Mouse (Mus musculus): Measurements from ENCODE around the gene 4933407L21Rik. TPM values are rescaled to one million over a fixed set of nuclear protein-coding genes. Genes with fewer than 3 reads are reported as not detected.

4933407L21Rik gene
- polyA plus RNA-seq, 1 experiment from 2014 or later: 0.13 TPM

GRCm38 (mm10) chr1:85896781-85897700 lies 31.2 kb upstream of the 4933407L21Rik start:
- 57% methylated on average over 12 of the region's 12 CpGs for WGBS
- H3K9me3 ChIP-seq (ENCODE audit: control insufficient read depth, low read depth, low read length): no peaks in the 10 kb centered on the region
- H3K4me2 ChIP-seq (replicated peaks; ENCODE audit: low read depth, low read length): peak overlapping the region; percentile 78
- no peaks in the 10 kb centered on the region; the same call in 1 of the 2 replicates for H3K36me3 ChIP-seq (ENCODE audit: control insufficient read depth, insufficient read depth, low read length)
- no peak for ATAC-seq (ENCODE audit: insufficient number of reproducible peaks, insufficient read depth, low FRiP score, low read depth)
- peaks cover 63% of the 10 kb centered on the region for H3K4me1 ChIP-seq (ENCODE audit: control insufficient read depth, insufficient read depth, low read length)
- no peak overlapping the region for H3K4me3 ChIP-seq (ENCODE audit: low read depth, low read length)
- no peaks in the 10 kb centered on the region for H3K27me3 ChIP-seq (ENCODE audit: control insufficient read depth, insufficient read depth, low read length)
- H3K9ac ChIP-seq (replicated peaks; ENCODE audit: low read depth, low read length): 0 out of 2 replicates have a peak overlapping the region, but pooled peaks have one; percentile 7
- peak overlapping the region; percentile 83 for H3K27ac ChIP-seq (ENCODE audit: low read length)

DNA sequence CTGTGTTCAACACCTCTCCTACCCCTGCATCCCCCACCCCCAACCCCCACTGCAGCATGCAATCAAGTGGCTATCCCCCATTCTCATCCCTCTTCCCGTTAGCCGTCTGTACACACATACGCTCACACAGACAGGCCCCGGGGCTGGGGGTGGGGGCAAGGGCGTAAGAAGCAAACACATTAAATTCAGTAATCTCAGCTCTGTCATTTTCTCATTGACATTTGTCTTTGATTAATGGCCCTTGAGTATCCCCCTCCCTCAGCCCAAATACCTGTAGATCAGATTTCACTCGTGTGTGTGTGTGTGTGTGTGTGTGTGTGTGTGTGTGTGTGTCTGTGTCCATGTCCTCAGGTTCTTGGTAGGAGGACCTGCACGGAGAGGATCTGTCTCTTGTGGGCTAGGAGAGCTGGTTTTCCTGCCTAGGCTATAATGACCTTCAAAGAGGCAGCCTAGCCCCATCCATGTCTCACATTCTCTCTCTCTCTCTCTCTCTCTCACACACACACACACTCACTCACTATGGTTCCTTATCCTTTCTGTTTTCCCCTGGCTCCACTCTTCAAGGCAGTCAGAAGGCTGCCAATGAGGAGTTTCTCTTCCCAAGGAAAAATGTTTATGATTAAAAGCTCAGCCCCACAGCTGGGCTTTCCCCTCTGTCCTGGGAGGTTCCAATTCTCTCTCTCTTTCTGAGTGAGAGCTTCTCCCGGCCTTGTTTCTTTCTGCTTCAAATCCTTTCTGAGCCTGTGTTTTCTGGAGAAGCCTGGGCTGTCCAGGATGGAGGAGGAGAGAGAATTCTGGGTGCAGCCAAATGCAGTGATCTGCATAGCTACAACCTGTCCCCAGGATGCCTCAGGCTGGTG lies 30.2 kb upstream of the 4933407L21Rik start:
- Histone ChIP-seq H3K9ac (replicated peaks; ENCODE audit: low read depth, low read length) (no peak overlapping the region), H3K4me2 (replicated peaks; ENCODE audit: low read depth, low read length) (peak overlapping the region; percentile 17; the same call in 1 of the 2 replicates)
- ATAC-seq (ENCODE audit: insufficient number of reproducible peaks, insufficient read depth, low FRiP score, low read depth): 0 out of 2 replicates have a peak, but pooled peaks have one; percentile 2

GRCm38 (mm10) chr1:85898761-85899387 lies 29.4 kb upstream of the 4933407L21Rik start:
- peaks cover 71% of the 10 kb centered on the region for H3K4me1 ChIP-seq (ENCODE audit: control insufficient read depth, insufficient read depth, low read length)
- no peak overlapping the region for H3K9ac ChIP-seq (replicated peaks; ENCODE audit: low read depth, low read length)
- peak overlapping the region; percentile 83 for H3K27ac ChIP-seq (ENCODE audit: low read length)
- no peak for ATAC-seq (ENCODE audit: insufficient number of reproducible peaks, insufficient read depth, low FRiP score, low read depth)
- WGBS: 50% methylated on average over 12 of the region's 12 CpGs
- peak overlapping the region; percentile 17; the same call in 1 of the 2 replicates for H3K4me2 ChIP-seq (replicated peaks; ENCODE audit: low read depth, low read length)
- no peak overlapping the region for H3K4me3 ChIP-seq (ENCODE audit: low read depth, low read length)
- no peaks in the 10 kb centered on the region for H3K9me3 ChIP-seq (ENCODE audit: control insufficient read depth, low read depth, low read length)
- peaks cover 10% of the 10 kb centered on the region; the same call in 1 of the 2 replicates for H3K36me3 ChIP-seq (ENCODE audit: control insufficient read depth, insufficient read depth, low read length)
- H3K27me3 ChIP-seq (ENCODE audit: control insufficient read depth, insufficient read depth, low read length): no peaks in the 10 kb centered on the region

More for the DNA sequence above, 30.2 kb upstream of the 4933407L21Rik start:
- peaks cover 71% of the 10 kb centered on the region for H3K4me1 ChIP-seq (ENCODE audit: control insufficient read depth, insufficient read depth, low read length)
- H3K9me3 ChIP-seq (ENCODE audit: control insufficient read depth, low read depth, low read length): no peaks in the 10 kb centered on the region
- 8% methylated on average over 8 of the region's 8 CpGs for WGBS
- no peak overlapping the region for H3K4me3 ChIP-seq (ENCODE audit: low read depth, low read length)
- H3K27me3 ChIP-seq (ENCODE audit: control insufficient read depth, insufficient read depth, low read length): no peaks in the 10 kb centered on the region
- peak overlapping the region; percentile 83 for H3K27ac ChIP-seq (ENCODE audit: low read length)
- H3K36me3 ChIP-seq (ENCODE audit: control insufficient read depth, insufficient read depth, low read length): peaks cover 4% of the 10 kb centered on the region; the same call in 1 of the 2 replicates

GRCm38 (mm10) chr1:85899388-85899761 lies 28.9 kb upstream of the 4933407L21Rik start:
- ATAC-seq (ENCODE audit: insufficient number of reproducible peaks, insufficient read depth, low FRiP score, low read depth): no peak
- Histone ChIP-seq H3K27ac (ENCODE audit: low read length) (no peak overlapping the region; the same call in 1 of the 2 replicates), H3K27me3 (ENCODE audit: control insufficient read depth, insufficient read depth, low read length) (no peaks in the 10 kb centered on the region), H3K36me3 (ENCODE audit: control insufficient read depth, insufficient read depth, low read length) (peaks cover 12% of the 10 kb centered on the region; the same call in 1 of the 2 replicates), H3K4me3 (ENCODE audit: low read depth, low read length) (no peak overlapping the region), H3K4me2 (replicated peaks; ENCODE audit: low read depth, low read length) (no peak overlapping the region), H3K9me3 (ENCODE audit: control insufficient read depth, low read depth, low read length) (no peaks in the 10 kb centered on the region), H3K9ac (replicated peaks; ENCODE audit: low read depth, low read length) (no peak overlapping the region), H3K4me1 (ENCODE audit: control insufficient read depth, insufficient read depth, low read length) (peaks cover 71% of the 10 kb centered on the region)

DNA sequence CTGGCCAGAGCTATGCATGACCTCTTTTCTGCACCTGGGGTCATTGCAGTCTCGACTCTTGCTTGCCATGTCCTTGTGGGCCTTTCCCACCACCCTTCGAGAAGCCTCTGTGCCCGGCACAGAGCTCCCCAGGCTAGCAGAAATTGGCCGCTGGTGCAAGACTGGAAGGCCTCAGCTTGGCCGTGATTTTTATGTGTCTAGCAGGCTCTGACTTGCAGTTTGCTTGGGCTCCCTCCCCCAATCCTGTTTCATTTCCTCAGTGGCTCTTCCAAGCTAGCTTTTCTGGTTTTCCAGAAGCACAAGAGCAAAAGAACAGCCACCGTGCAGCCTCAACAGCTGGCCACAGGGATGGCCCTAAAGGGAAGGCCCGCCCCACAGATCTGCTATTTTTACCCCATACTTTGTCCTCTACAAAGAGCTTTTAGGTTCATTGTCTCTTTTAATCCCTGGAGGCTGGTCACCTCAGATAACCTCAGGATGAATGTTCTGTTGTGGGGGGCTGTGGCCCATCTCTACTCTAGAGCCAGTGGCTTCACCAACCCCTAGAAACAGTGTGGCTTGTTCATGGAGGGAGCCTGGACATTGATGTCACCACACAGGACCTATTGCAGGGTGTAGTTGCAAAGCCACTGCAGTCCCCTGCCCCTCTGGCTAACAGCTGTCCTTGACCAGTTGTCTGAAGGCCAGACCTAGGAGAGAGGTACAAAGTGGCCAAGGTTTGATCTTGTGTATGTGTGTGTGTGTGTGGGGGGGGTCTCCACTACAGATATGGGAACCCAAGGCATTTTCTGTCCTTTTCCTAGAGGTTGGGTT lies 27.6 kb upstream of the 4933407L21Rik start:
- Histone ChIP-seq H3K27ac (ENCODE audit: low read length) (no peak overlapping the region), H3K36me3 (ENCODE audit: control insufficient read depth, insufficient read depth, low read length) (peaks cover 25% of the 10 kb centered on the region), H3K9me3 (ENCODE audit: control insufficient read depth, low read depth, low read length) (no peaks in the 10 kb centered on the region), H3K27me3 (ENCODE audit: control insufficient read depth, insufficient read depth, low read length) (no peaks in the 10 kb centered on the region), H3K4me3 (ENCODE audit: low read depth, low read length) (no peak overlapping the region), H3K4me2 (replicated peaks; ENCODE audit: low read depth, low read length) (no peak overlapping the region), H3K9ac (replicated peaks; ENCODE audit: low read depth, low read length) (no peak overlapping the region), H3K4me1 (ENCODE audit: control insufficient read depth, insufficient read depth, low read length) (peaks cover 66% of the 10 kb centered on the region)
- 60% methylated on average over 7 of the region's 7 CpGs for WGBS
- no peak for ATAC-seq (ENCODE audit: insufficient number of reproducible peaks, insufficient read depth, low FRiP score, low read depth)

- Histone ChIP-seq H3K27me3 (ENCODE audit: control insufficient read depth, insufficient read depth, low read length) (no peaks in the 10 kb centered on the region), H3K4me3 (ENCODE audit: low read depth, low read length) (no peak overlapping the region), H3K36me3 (ENCODE audit: control insufficient read depth, insufficient read depth, low read length) (peaks cover 33% of the 10 kb centered on the region), H3K9me3 (ENCODE audit: control insufficient read depth, low read depth, low read length) (no peaks in the 10 kb centered on the region), H3K4me2 (replicated peaks; ENCODE audit: low read depth, low read length) (no peak overlapping the region), H3K27ac (ENCODE audit: low read length) (peak overlapping the region; percentile 7; the same call in 1 of the 2 replicates), H3K4me1 (ENCODE audit: control insufficient read depth, insufficient read depth, low read length) (peaks cover 57% of the 10 kb centered on the region), H3K9ac (replicated peaks; ENCODE audit: low read depth, low read length) (no peak overlapping the region)
- ATAC-seq (ENCODE audit: insufficient number of reproducible peaks, insufficient read depth, low FRiP score, low read depth): 0 out of 2 replicates have a peak, but pooled peaks have one; percentile 15
- WGBS: 49% methylated on average over 3 of the region's 3 CpGs
Observed at GRCm38 (mm10) chr1:85901516-85902107, 26.7 kb upstream of the 4933407L21Rik start.

DNA sequence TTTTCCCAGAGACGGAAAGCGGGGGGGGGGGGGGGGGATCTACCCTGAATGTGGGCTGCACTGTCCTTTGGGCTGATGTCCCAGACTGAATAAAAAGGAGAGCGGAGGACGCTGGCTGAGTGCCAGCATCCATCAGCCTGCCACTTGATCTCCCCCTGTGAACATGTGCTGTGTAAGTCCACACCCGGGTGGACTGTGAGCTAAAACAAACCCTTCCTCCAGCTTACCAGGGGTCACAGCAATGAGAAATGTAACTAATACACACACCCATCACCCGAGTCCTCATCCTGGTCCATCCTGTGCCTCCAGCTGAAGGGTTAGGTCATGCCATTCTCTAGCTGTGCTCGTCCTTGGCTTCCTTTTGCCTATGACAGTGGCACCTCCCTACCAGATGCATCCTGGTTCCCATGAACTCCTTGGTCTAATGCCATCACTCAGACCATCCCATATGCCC lies 26.1 kb upstream of the 4933407L21Rik start:
- Histone ChIP-seq H3K27ac (ENCODE audit: low read length) (peak overlapping the region; percentile 17; the same call in 1 of the 2 replicates), H3K27me3 (ENCODE audit: control insufficient read depth, insufficient read depth, low read length) (no peaks in the 10 kb centered on the region), H3K36me3 (ENCODE audit: control insufficient read depth, insufficient read depth, low read length) (peaks cover 39% of the 10 kb centered on the region), H3K4me2 (replicated peaks; ENCODE audit: low read depth, low read length) (no peak overlapping the region), H3K9me3 (ENCODE audit: control insufficient read depth, low read depth, low read length) (no peaks in the 10 kb centered on the region), H3K4me3 (ENCODE audit: low read depth, low read length) (no peak overlapping the region), H3K9ac (replicated peaks; ENCODE audit: low read depth, low read length) (no peak overlapping the region), H3K4me1 (ENCODE audit: control insufficient read depth, insufficient read depth, low read length) (peaks cover 52% of the 10 kb centered on the region)
- ATAC-seq (ENCODE audit: insufficient number of reproducible peaks, insufficient read depth, low FRiP score, low read depth): peak; percentile 44; the same call in 1 of the 2 replicates
- WGBS: 16% methylated on average over 7 of the region's 7 CpGs
